Mouse (Mus musculus): Measurements from ENCODE around the gene Nfasc.

DNA sequence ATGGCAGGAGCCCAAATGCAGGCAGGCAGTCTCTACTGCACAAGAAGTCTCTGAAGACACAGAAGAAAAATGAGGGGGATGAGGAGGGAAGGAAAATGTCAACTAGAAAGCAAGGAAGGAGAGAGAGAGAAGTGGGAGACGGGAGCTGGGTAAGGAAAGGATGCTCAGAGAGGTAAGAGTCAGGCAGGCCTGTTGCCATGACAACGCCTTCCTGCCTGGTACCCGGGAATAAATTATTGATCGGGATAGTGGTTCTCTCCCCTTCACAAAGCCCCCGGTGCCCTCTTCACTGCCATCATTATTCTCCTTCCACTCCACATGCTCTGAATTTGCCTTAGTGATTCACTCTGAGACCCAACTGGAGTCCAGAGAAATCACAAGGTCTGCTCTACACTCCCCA lies 23.4 kb downstream of the Nfasc start:
- TF ChIP-seq CTCF (IDR thresholded peaks at IDR 0.05; ENCODE audit: borderline replicate concordance, control insufficient read depth, extremely low read depth, insufficient read depth, low read length, poor library complexity), result no peak
- no peak for TF ChIP-seq POLR2A (IDR thresholded peaks at IDR 0.05; ENCODE audit: control insufficient read depth, extremely low read depth, insufficient read depth, low read length, poor library complexity)

Data from thymus, adult 2 months (tissue).